Mouse (Mus musculus): ENCODE data around the gene Anxa1. TPM values are rescaled to one million over a fixed set of nuclear protein-coding genes. Genes with fewer than 3 reads are reported as not detected.

Gene Anxa1
- polyA plus RNA-seq, 1 experiment from 2014 or later = 505 TPM

- no peak overlapping the region for H3K4me3 ChIP-seq (ENCODE audit: low read depth, low read length)
- H3K27me3 ChIP-seq (replicated peaks; ENCODE audit: insufficient read depth, low read length) = no peaks in the 10 kb centered on the region
- no peak overlapping the region for H3K9ac ChIP-seq (replicated peaks; ENCODE audit: low read depth)
- ATAC-seq = peak; percentile 58
- no peaks in the 10 kb centered on the region for H3K9me3 ChIP-seq (ENCODE audit: low read length)
- peak; percentile 81 for DNase-seq (ENCODE audit: low spot score)
- WGBS = 33% methylated on average over 11 of the region's 11 CpGs
- H3K4me2 ChIP-seq (replicated peaks; ENCODE audit: low read depth, low read length) = no peak overlapping the region
- H3K4me1 ChIP-seq (ENCODE audit: insufficient read depth, low read depth, low read length) = no peaks in the 10 kb centered on the region
- no peak overlapping the region for H3K27ac ChIP-seq (ENCODE audit: low read length)
- TF ChIP-seq EP300 (IDR thresholded peaks at IDR 0.05) (no peak), CTCF (IDR thresholded peaks at IDR 0.05) (peak; percentile 78)
- no peaks in the 10 kb centered on the region for H3K36me3 ChIP-seq (ENCODE audit: insufficient read depth, low read length)
These were observed 46.0 kb downstream of the Anxa1 start for GRCm38 (mm10) chr19:20344511-20345316.

GRCm38 (mm10) chr19:20344052-20344451 is 46.7 kb downstream of the Anxa1 start:
- DNase-seq (ENCODE audit: low spot score) (no peak), ATAC-seq (no peak)
- peak overlapping the region; percentile 23; the same call in 1 of the 2 replicates for H3K4me2 ChIP-seq (replicated peaks; ENCODE audit: low read depth, low read length)
- no peak overlapping the region for H3K27ac ChIP-seq (ENCODE audit: low read length)
- H3K36me3 ChIP-seq (ENCODE audit: insufficient read depth, low read length) = no peaks in the 10 kb centered on the region
- 41% methylated on average over 10 of the region's 10 CpGs for WGBS
- H3K4me1 ChIP-seq (ENCODE audit: insufficient read depth, low read depth, low read length) = no peaks in the 10 kb centered on the region
- H3K27me3 ChIP-seq (replicated peaks; ENCODE audit: insufficient read depth, low read length) = no peaks in the 10 kb centered on the region
- H3K9ac ChIP-seq (replicated peaks; ENCODE audit: low read depth) = no peak overlapping the region
- H3K9me3 ChIP-seq (ENCODE audit: low read length) = no peaks in the 10 kb centered on the region
- H3K4me3 ChIP-seq (ENCODE audit: low read depth, low read length) = no peak overlapping the region
- TF ChIP-seq EP300 (IDR thresholded peaks at IDR 0.05) = no peak
- TF ChIP-seq CTCF (IDR thresholded peaks at IDR 0.05) = no peak

Other genes with a start within 250 kb of the Anxa1 start
- gene Aldh1a1, start 101.8 kb upstream of the Anxa1 start, polyA plus RNA-seq (2015; fragmentation: Nextera tagmentation; extraction: Ambion mirVana) = 126 and 158 TPM in 2 replicates

Measured in lung, postnatal 0 days (tissue).